Mouse (Mus musculus) embryonic stem cell, embryonic (primary cell): Measurements from ENCODE around the gene Iba57.
"Not testable (repeated sequence)": the region's sequence is repeated elsewhere in the genome, so short reads cannot be mapped to it uniquely, and the experiment has no call there.

ENCODE experiments used
- CTCF ChIA-PET, 4 experiments: fragments of 300-600 bp in 2 of 4; fragments of 350-600 bp in 2 of 4; sonication (Branson Sonifier 250); formaldehyde crosslinking; loops; one replicate each; lab custom pipeline; 2022; ENCODE audit warnings: inconsistent platforms in 2 of 4; lab: Charles Lee
- POLR2A ChIA-PET, 4 experiments: fragments of 300-600 bp in 2 of 4; fragments of 350-600 bp in 2 of 4; sonication (Branson Sonifier 250); formaldehyde crosslinking; loops; one replicate each; lab custom pipeline; 2022; ENCODE audit warnings: antibody characterized with exemption in 4 of 4, inconsistent platforms in 1 of 4; lab: Charles Lee

Gene Iba57

DNA sequence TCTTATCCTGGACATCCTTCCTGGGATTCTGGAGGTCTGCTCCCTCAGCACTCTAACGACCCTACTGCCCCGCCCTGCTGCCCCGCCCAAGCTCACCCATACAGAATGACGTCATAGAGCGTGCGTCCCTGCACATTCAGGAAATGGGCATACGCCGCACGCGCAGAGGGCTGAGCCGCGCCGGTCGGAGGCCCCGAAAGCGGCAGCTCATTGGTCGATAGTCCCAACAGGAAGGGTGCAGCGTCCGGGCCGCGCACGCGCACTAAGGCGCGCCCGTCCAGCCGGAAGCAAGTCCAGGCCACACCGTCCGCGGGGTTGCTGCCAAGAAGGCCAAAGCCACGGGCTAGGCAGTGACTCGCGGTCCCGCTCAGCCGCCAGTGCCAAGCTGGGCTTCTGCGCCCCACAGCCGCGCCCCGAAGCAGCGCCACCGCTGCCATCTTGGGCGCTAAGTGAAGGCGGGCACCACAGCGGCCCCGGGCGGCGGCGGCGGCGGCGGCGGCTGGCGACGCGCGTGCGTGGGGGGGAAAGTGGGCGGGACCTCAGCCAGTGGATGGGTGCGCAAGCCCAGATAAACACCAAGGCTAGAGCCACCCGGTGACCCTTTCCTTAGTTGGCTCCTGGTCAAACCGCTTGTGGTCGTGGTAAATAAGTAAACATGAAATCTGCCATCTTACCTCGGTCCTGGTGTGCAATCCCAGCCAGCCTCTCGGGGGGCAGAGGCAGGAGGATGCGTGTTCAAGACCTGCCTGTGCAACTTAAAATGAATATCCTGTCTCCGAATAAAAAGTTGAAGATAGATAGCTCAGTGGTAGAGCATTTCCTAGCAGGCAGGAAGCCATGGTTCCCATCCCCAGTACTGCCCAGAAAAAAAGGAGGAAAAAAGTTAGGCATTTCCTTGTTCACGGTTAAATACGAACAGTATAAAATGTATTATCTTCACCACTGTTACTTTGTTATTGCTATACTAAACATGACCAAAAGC is at the start of gene Iba57:
Gene Iba57 (minus strand): TSS at position 485 of the 982 bp plus-strand sequence.
- CTCF ChIA-PET: interaction anchor here (0.6 to 2.1 kb wide), 16 partner anchors 11 to 361 kb away, joined by 3 to 14 read pairs (median 4); no protein-coding TSS in a partner anchor

GRCm38 (mm10) chr11:59212892-59213494 is 49.5 kb upstream of the Iba57 start:
- CTCF ChIA-PET: interaction anchor here in 1 of 4 experiments (0.7 kb wide), 1 partner anchor 911 kb away, joined by 3 read pairs; no protein-coding TSS in a partner anchor
- POLR2A ChIA-PET: interaction anchor here (0.6 to 15.8 kb wide), 6 partner anchors 9 to 13 kb away, joined by 3 to 233 read pairs (median 4); partner anchors contain the start of gene Mrpl55 (in 1 of the 4)

More for the DNA sequence above, at the start of gene Iba57:
- POLR2A ChIA-PET: interaction anchor here in 3 of 4 experiments (0.6 to 4.2 kb wide), 64 partner anchors 8 to 1577 kb away, joined by 3 to 54 read pairs (median 4); partner anchors contain the start of genes Hist3h2a (in 3 of the 3), Mrpl55 (in 3 of the 3), Trim11 (in 3 of the 3) and Trim17 (in 3 of the 3)

DNA sequence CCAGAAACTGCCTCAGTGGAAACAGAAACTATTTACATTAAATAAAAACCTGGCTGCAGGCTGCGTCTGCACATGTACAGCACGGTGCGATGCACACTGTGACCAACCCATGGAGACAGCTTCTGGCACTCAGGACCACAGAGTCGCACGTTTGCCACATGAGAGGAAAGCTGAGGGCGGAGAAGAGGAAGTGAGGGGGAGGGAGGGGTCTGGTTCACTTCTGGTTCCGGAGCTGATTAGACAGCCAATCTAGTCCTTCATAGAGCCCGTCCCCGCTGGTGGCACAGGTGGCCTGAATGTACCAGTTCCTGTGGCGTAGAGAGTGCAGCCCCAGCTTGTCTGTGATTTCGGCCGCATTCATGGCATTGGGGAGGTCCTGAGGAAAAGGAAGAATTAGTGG is 48.8 kb upstream of the Iba57 start:
- POLR2A ChIA-PET: interaction anchor here in 3 of 4 experiments (1.1 to 15.8 kb wide), 4 partner anchors 9 to 14 kb away, joined by 3 to 233 read pairs (median 12); partner anchors contain the start of gene Mrpl55 (in 1 of the 3)

GRCm38 (mm10) chr11:59211561-59211960 is 48.0 kb upstream of the Iba57 start:
- POLR2A ChIA-PET: interaction anchor here in 2 of 4 experiments (2.4 to 15.8 kb wide), 2 partner anchors 7 to 10 kb away, joined by 7 to 233 read pairs; no protein-coding TSS in a partner anchor
- CTCF ChIA-PET: not testable (repeated sequence)

More for the DNA sequence above, 48.8 kb upstream of the Iba57 start:
- CTCF ChIA-PET: interaction anchor here in 1 of 4 experiments (0.7 kb wide), 1 partner anchor 911 kb away, joined by 3 read pairs; no protein-coding TSS in a partner anchor

DNA sequence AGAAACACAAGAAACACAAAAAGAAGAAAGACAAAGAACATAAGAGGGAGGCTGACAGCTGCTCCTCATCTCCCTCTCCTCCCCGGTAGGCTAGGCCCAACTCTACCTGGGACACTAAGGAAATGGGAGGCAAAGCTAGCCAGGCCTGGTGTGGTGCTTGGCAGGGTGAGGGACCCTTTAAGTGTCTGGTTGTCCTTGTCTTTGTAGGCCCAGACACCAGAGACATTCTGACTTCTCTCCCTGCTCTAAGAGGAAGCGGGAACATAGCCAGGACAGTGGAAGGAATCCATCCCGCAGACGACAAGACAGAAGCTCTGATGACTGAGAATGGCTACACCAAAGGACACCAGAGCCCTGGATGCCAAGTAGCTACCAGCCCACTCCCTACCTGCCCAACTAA is 46.5 kb upstream of the Iba57 start:
- ChIA-PET POLR2A (interaction anchor here in 3 of 4 experiments (0.8 to 15.8 kb wide), 14 partner anchors 8 to 255 kb away, joined by 3 to 233 read pairs (median 6); partner anchors contain the start of genes Arf1 (in 1 of the 3), Hist3h2a (in 1 of the 3), Mrpl55 (in 1 of the 3) and Trim17 (in 1 of the 3)), CTCF (interaction anchor here in 3 of 4 experiments (0.6 to 1.9 kb wide), 9 partner anchors 9 to 273 kb away, joined by 3 to 12 read pairs (median 3); no protein-coding TSS in a partner anchor)

- CTCF ChIA-PET: interaction anchor here in 3 of 4 experiments (0.6 to 1.9 kb wide), 9 partner anchors 9 to 274 kb away, joined by 3 to 12 read pairs (median 3); no protein-coding TSS in a partner anchor
- POLR2A ChIA-PET: interaction anchor here in 3 of 4 experiments (0.8 to 15.8 kb wide), 15 partner anchors 8 to 115 kb away, joined by 3 to 233 read pairs (median 5); partner anchors contain the start of genes Arf1 (in 1 of the 3) and Mrpl55 (in 1 of the 3)
These were observed 46.0 kb upstream of the Iba57 start for GRCm38 (mm10) chr11:59209580-59209979.

DNA sequence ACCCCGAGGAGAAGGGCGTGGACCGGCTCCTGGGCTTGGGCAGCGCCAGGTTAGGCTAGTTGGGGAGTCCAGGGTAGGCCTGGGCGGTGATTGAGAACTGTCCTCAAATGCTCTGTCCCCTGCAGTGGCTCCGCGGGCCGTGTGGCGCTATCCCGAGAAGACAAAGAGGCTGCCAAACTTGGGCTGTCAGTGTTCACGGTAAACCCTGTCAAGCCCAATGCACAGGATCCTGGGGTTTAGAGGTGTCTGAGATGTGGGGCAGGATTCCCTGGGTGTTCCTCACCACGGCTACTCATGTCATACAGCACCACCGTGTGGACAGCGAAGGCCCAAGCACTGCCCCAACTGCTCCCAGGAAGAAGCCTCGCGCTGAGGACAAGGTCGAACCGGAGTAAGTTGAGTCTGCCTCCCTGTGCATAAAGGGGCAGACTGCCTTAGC is 45.5 kb upstream of the Iba57 start:
- CTCF ChIA-PET: interaction anchor here in 3 of 4 experiments (0.6 to 1.9 kb wide), 6 partner anchors 10 to 1206 kb away, joined by 3 to 12 read pairs (median 4); no protein-coding TSS in a partner anchor
- POLR2A ChIA-PET: interaction anchor here (0.6 to 15.8 kb wide), 15 partner anchors 10 to 114 kb away, joined by 3 to 233 read pairs (median 5); partner anchors contain the start of gene Arf1 (in 2 of the 4)

DNA sequence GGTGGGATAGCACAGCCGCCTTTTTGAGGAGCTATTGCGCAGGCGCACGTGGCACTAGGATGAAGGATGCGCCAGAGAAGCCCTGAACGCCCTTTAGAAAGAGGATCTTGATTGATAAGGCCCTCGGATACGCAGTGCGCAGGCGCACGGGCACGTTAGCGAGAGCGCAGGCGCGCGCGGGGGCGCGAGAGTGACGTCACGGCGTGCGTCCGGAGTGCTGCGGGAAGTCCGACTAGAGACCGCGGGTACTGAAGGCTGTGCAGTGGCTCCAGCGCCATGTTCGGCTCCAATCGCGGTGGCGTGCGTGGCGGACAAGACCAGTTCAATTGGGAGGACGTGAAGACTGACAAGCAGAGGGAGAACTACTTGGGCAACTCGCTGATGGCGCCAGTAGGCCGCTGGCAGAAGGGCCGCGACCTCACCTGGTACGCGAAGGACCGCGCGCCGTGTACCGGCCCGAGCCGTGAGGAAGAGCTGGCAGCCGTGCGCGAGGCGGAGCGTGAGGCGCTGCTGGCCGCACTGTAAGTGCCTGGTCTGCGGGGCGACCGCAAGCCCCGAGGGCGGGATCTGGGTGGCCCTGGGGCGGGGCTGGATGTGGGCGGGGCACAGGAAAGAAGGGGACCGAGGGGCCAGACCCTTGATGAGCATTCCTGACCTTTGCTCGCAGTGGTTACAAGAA is 44.8 kb upstream of the Iba57 start, which contains the start of gene 2310033P09Rik:
Gene 2310033P09Rik (plus strand): TSS at position 169 of the 679 bp plus-strand sequence.
- POLR2A ChIA-PET: interaction anchor here (0.6 to 15.8 kb wide), 19 partner anchors 11 to 219 kb away, joined by 3 to 233 read pairs (median 4); partner anchors contain the start of gene Arf1 (in 2 of the 4)

GRCm38 (mm10) chr11:59202081-59202995 is 38.8 kb upstream of the Iba57 start, which contains the start of gene Mrpl55:
Mrpl55 (plus strand) TSS chr11:59202486.
- POLR2A ChIA-PET: interaction anchor here (0.6 to 15.8 kb wide), 33 partner anchors 8 to 1057 kb away, joined by 3 to 233 read pairs (median 4); partner anchors contain the start of genes Iba57 (in 2 of the 4), Arf1 (in 1 of the 4), Guk1 (in 1 of the 4) and Hist3h2a (in 1 of the 4)

More for the DNA sequence above, 44.8 kb upstream of the Iba57 start, which contains the start of gene 2310033P09Rik:
- CTCF ChIA-PET: interaction anchor here in 1 of 4 experiments (1.9 kb wide), 1 partner anchor 10 kb away, joined by 9 read pairs; no protein-coding TSS in a partner anchor

GRCm38 (mm10) chr11:59201216-59202002 is 37.9 kb upstream of the Iba57 start:
- POLR2A ChIA-PET: interaction anchor here (0.5 to 15.8 kb wide), 34 partner anchors 8 to 1498 kb away, joined by 3 to 233 read pairs (median 4); partner anchors contain the start of genes Iba57 (in 2 of the 4), Arf1 (in 1 of the 4), Guk1 (in 1 of the 4) and Hist3h2a (in 1 of the 4)
- CTCF ChIA-PET: interaction anchor here in 3 of 4 experiments (0.8 to 1.3 kb wide), 4 partner anchors 9 to 103 kb away, joined by 3 to 6 read pairs (median 4); partner anchors contain the start of gene Guk1 (in 1 of the 3)

More at GRCm38 (mm10) chr11:59202081-59202995, 38.8 kb upstream of the Iba57 start, which contains the start of gene Mrpl55:
- CTCF ChIA-PET: interaction anchor here in 3 of 4 experiments (0.6 to 1.3 kb wide), 5 partner anchors 10 to 104 kb away, joined by 3 to 6 read pairs (median 4); partner anchors contain the start of gene Guk1 (in 1 of the 3)

- POLR2A ChIA-PET: interaction anchor here in 1 of 4 experiments (0.7 kb wide), 1 partner anchor 16 kb away, joined by 3 read pairs; no protein-coding TSS in a partner anchor
These were observed 32.7 kb upstream of the Iba57 start for GRCm38 (mm10) chr11:59196230-59196629.

GRCm38 (mm10) chr11:59192059-59192386 is 28.5 kb upstream of the Iba57 start, which contains the start of gene Guk1:
Guk1 (minus strand) TSS chr11:59192212.
- ChIA-PET CTCF (interaction anchor here in 1 of 4 experiments (1.6 kb wide), 1 partner anchor 10 kb away, joined by 5 read pairs; the partner anchor contains the start of gene Mrpl55), POLR2A (interaction anchor here in 1 of 4 experiments (0.7 to 3.2 kb wide), 2 partner anchors 10 to 57 kb away, joined by 5 to 13 read pairs; partner anchors contain the start of gene Mrpl55)

More at GRCm38 (mm10) chr11:59196230-59196629, 32.7 kb upstream of the Iba57 start:
- CTCF ChIA-PET: interaction anchor here in 1 of 4 experiments (1.0 kb wide), 1 partner anchor 101 kb away, joined by 3 read pairs; no protein-coding TSS in a partner anchor

GRCm38 (mm10) chr11:59191231-59192058 is 27.9 kb upstream of the Iba57 start:
- ChIA-PET CTCF (interaction anchor here in 2 of 4 experiments (0.6 to 1.6 kb wide), 2 partner anchors 10 to 97 kb away, joined by 4 to 5 read pairs; partner anchors contain the start of gene Mrpl55 (in 1 of the 2)), POLR2A (interaction anchor here in 2 of 4 experiments (0.7 to 3.2 kb wide), 8 partner anchors 9 to 58 kb away, joined by 3 to 13 read pairs (median 3); partner anchors contain the start of gene Mrpl55 (in 1 of the 2))
